Mouse (Mus musculus): ENCODE results near the gene Psap. TPM values are rescaled to one million over a fixed set of nuclear protein-coding genes. Genes with fewer than 3 reads are reported as not detected.
"Not testable (repeated sequence)": the region's sequence is repeated elsewhere in the genome, so short reads cannot be mapped to it uniquely, and the experiment has no call there.

Psap gene
- 103 and 104 TPM in 2 replicates for polyA plus RNA-seq (2015; fragmentation: Nextera tagmentation; extraction: Ambion mirVana)

- Histone ChIP-seq H3K36me3 (no peaks in the 10 kb centered on the region; the same call in 1 of the 2 replicates), H3K9me3 (no peaks in the 10 kb centered on the region), H3K27me3 (no peaks in the 10 kb centered on the region), H3K9ac (peak within 1 kb of the TSS; percentile 86), H3K4me1 (peaks cover 42% of the 10 kb centered on the region), H3K27ac (peak within 1 kb of the TSS; percentile 79; the same call in 1 of the 2 replicates), H3K4me2 (replicated peaks) (peak within 1 kb of the TSS; percentile 95), H3K4me3 (peak within 1 kb of the TSS; percentile 77)
- WGBS = 2% methylated on average over 54 of the region's 54 CpGs
- peak; percentile 89 for ATAC-seq (ENCODE audit: low FRiP score, low read depth)
Observed at GRCm38 (mm10) chr10:60277207-60278005, at the start of gene Psap. Psap (plus strand) TSS chr10:60277627.

- Histone ChIP-seq H3K27me3 (no peaks in the 10 kb centered on the region), H3K36me3 (no peaks in the 10 kb centered on the region), H3K9me3 (no peaks in the 10 kb centered on the region), H3K4me1 (no peaks in the 10 kb centered on the region), H3K9ac (no peak overlapping the region), H3K27ac (no peak overlapping the region), H3K4me3 (no peak overlapping the region), H3K4me2 (replicated peaks) (no peak overlapping the region)
- WGBS = 57% methylated on average over 4 of the region's 4 CpGs
- no peak for ATAC-seq (ENCODE audit: low FRiP score, low read depth)
Observed at GRCm38 (mm10) chr10:60227666-60228065, 49.8 kb upstream of the Psap start.

GRCm38 (mm10) chr10:60229113-60229512 lies 48.3 kb upstream of the Psap start:
- no peak overlapping the region for H3K27ac ChIP-seq
- no peak overlapping the region for H3K9ac ChIP-seq
- no peaks in the 10 kb centered on the region for H3K4me1 ChIP-seq
- WGBS = 84% methylated on average over 6 of the region's 6 CpGs
- H3K4me2 ChIP-seq (replicated peaks) = no peak overlapping the region
- H3K36me3 ChIP-seq = no peaks in the 10 kb centered on the region
- H3K27me3 ChIP-seq = no peaks in the 10 kb centered on the region
- ATAC-seq (ENCODE audit: low FRiP score, low read depth) = no peak
- H3K9me3 ChIP-seq = no peaks in the 10 kb centered on the region
- no peak overlapping the region for H3K4me3 ChIP-seq

- Histone ChIP-seq H3K27ac (peak overlapping the region; percentile 28; the same call in 1 of the 2 replicates), H3K9ac (no peak overlapping the region), H3K27me3 (no peaks in the 10 kb centered on the region), H3K9me3 (no peaks in the 10 kb centered on the region), H3K4me3 (no peak overlapping the region), H3K36me3 (no peaks in the 10 kb centered on the region), H3K4me1 (no peaks in the 10 kb centered on the region), H3K4me2 (replicated peaks) (no peak overlapping the region)
- 75% methylated on average over 6 of the region's 6 CpGs for WGBS
- no peak for ATAC-seq (ENCODE audit: low FRiP score, low read depth)
Observed at GRCm38 (mm10) chr10:60230321-60231088, 46.9 kb upstream of the Psap start.

- H3K9me3 ChIP-seq = no peaks in the 10 kb centered on the region
- ATAC-seq (ENCODE audit: low FRiP score, low read depth) = no peak
- WGBS = 83% methylated on average over 9 of the region's 9 CpGs
- no peaks in the 10 kb centered on the region for H3K36me3 ChIP-seq
- H3K4me3 ChIP-seq = no peak overlapping the region
- H3K9ac ChIP-seq = no peak overlapping the region
- H3K27ac ChIP-seq = no peak overlapping the region
- no peak overlapping the region for H3K4me2 ChIP-seq (replicated peaks)
- no peaks in the 10 kb centered on the region for H3K27me3 ChIP-seq
- H3K4me1 ChIP-seq = no peaks in the 10 kb centered on the region
Observed at GRCm38 (mm10) chr10:60234006-60234405, 43.4 kb upstream of the Psap start.

GRCm38 (mm10) chr10:60235876-60236275 lies 41.6 kb upstream of the Psap start:
- not testable (repeated sequence) for H3K9ac ChIP-seq; H3K36me3 ChIP-seq; H3K27me3 ChIP-seq; H3K9me3 ChIP-seq; H3K27ac ChIP-seq; H3K4me3 ChIP-seq; ATAC-seq (ENCODE audit: low FRiP score, low read depth); H3K4me2 ChIP-seq (replicated peaks); H3K4me1 ChIP-seq
- WGBS = 94% methylated on average over 6 of the region's 6 CpGs

- no peak for ATAC-seq (ENCODE audit: low FRiP score, low read depth)
- Histone ChIP-seq H3K27me3 (no peaks in the 10 kb centered on the region), H3K36me3 (no peaks in the 10 kb centered on the region), H3K4me2 (replicated peaks) (no peak overlapping the region), H3K9me3 (no peaks in the 10 kb centered on the region), H3K9ac (no peak overlapping the region), H3K4me1 (no peaks in the 10 kb centered on the region), H3K4me3 (no peak overlapping the region), H3K27ac (no peak overlapping the region)
- 59% methylated on average over 10 of the region's 10 CpGs for WGBS
Observed at GRCm38 (mm10) chr10:60237475-60238154, 39.8 kb upstream of the Psap start.

- Histone ChIP-seq H3K4me3 (no peak overlapping the region), H3K36me3 (no peaks in the 10 kb centered on the region), H3K4me2 (replicated peaks) (no peak overlapping the region), H3K9me3 (no peaks in the 10 kb centered on the region), H3K27ac (no peak overlapping the region), H3K9ac (no peak overlapping the region), H3K4me1 (no peaks in the 10 kb centered on the region), H3K27me3 (no peaks in the 10 kb centered on the region)
- 75% methylated on average over 6 of the region's 6 CpGs for WGBS
- no peak for ATAC-seq (ENCODE audit: low FRiP score, low read depth)
Observed at GRCm38 (mm10) chr10:60240416-60240815, 37.0 kb upstream of the Psap start.

GRCm38 (mm10) chr10:60243941-60244340 lies 33.5 kb upstream of the Psap start:
- Histone ChIP-seq H3K9me3 (no peaks in the 10 kb centered on the region), H3K9ac (no peak overlapping the region), H3K27ac (no peak overlapping the region), H3K27me3 (no peaks in the 10 kb centered on the region), H3K4me2 (replicated peaks) (no peak overlapping the region), H3K4me3 (no peak overlapping the region), H3K4me1 (no peaks in the 10 kb centered on the region), H3K36me3 (no peaks in the 10 kb centered on the region)
- 84% methylated on average over 5 of the region's 5 CpGs for WGBS
- no peak for ATAC-seq (ENCODE audit: low FRiP score, low read depth)

GRCm38 (mm10) chr10:60245041-60245440 lies 32.4 kb upstream of the Psap start:
- Histone ChIP-seq H3K36me3 (no peaks in the 10 kb centered on the region), H3K27me3 (no peaks in the 10 kb centered on the region), H3K4me3 (no peak overlapping the region), H3K4me1 (no peaks in the 10 kb centered on the region), H3K9me3 (no peaks in the 10 kb centered on the region), H3K27ac (no peak overlapping the region), H3K9ac (no peak overlapping the region), H3K4me2 (replicated peaks) (no peak overlapping the region)
- WGBS = 4% methylated on average over 8 of the region's 8 CpGs
- peak; percentile 21; the same call in 1 of the 2 replicates for ATAC-seq (ENCODE audit: low FRiP score, low read depth)

GRCm38 (mm10) chr10:60245635-60246034 lies 31.8 kb upstream of the Psap start:
- Histone ChIP-seq H3K4me2 (replicated peaks) (no peak overlapping the region), H3K4me3 (no peak overlapping the region), H3K4me1 (no peaks in the 10 kb centered on the region), H3K9me3 (no peaks in the 10 kb centered on the region), H3K9ac (no peak overlapping the region), H3K27ac (no peak overlapping the region), H3K36me3 (no peaks in the 10 kb centered on the region), H3K27me3 (no peaks in the 10 kb centered on the region)
- 79% methylated on average over 7 of the region's 7 CpGs for WGBS
- ATAC-seq (ENCODE audit: low FRiP score, low read depth) = no peak

- ATAC-seq (ENCODE audit: low FRiP score, low read depth) = no peak
Observed at GRCm38 (mm10) chr10:60246519-60246918, 30.9 kb upstream of the Psap start.

More at GRCm38 (mm10) chr10:60246519-60246918, 30.9 kb upstream of the Psap start:
- Histone ChIP-seq H3K4me1 (no peaks in the 10 kb centered on the region), H3K27me3 (no peaks in the 10 kb centered on the region), H3K36me3 (no peaks in the 10 kb centered on the region), H3K4me2 (replicated peaks) (no peak overlapping the region), H3K9ac (no peak overlapping the region), H3K9me3 (no peaks in the 10 kb centered on the region), H3K4me3 (no peak overlapping the region), H3K27ac (no peak overlapping the region)
- WGBS = 34% methylated on average over 5 of the region's 5 CpGs

Measured in limb, embryonic 13.5 days (tissue).